ENCODE assay signal across 8 mouse cellular contexts in genomic region chr8:84799999-84800831, GRCm38 (mm10). TPM values are rescaled to one million over a fixed set of nuclear protein-coding genes. Genes with fewer than 3 reads are reported as not detected.
A peak's percentile ranks its signal among the peaks of the same experiment; 100 is the strongest.
DNase-seq lines count a peak whose midpoint lies in the region; ATAC-seq and TF ChIP-seq lines count a peak whose summit lies in the region.

TSS of gene Nfix (minus strand) at chr8:84800344.

- no peaks in the 10 kb centered on the region for H3K9me3 ChIP-seq in forebrain, embryonic 16.5 days (ENCODE audit: control insufficient read depth, low read length)
- H3K9me3 ChIP-seq in hindbrain, embryonic 11.5 days (ENCODE audit: control insufficient read depth, low read length) = no peaks in the 10 kb centered on the region

- TF ChIP-seq POLR2A in bone marrow macrophage, adult 2 months (IDR thresholded peaks at IDR 0.05; ENCODE audit: borderline replicate concordance, low read depth, low read length) = no peak

- ATAC-seq in frontal cortex, adult (ENCODE audit: low TSS enrichment) = peak; percentile 20; the same call in 1 of the 2 replicates
- peak; percentile 26 for ATAC-seq in forebrain, embryonic 16.5 days
- ATAC-seq in hindbrain, embryonic 11.5 days (ENCODE audit: low FRiP score) = peak; percentile 25; the same call in 1 of the 2 replicates

- H3K27ac ChIP-seq in bone marrow macrophage, adult 2 months (ENCODE audit: insufficient read depth, low read depth, low read length) = no peak within 1 kb of the TSS
- peak within 1 kb of the TSS; percentile 99 for H3K27ac ChIP-seq in forebrain, embryonic 16.5 days (ENCODE audit: low read length)
- H3K27ac ChIP-seq in hindbrain, embryonic 11.5 days (ENCODE audit: low read depth, low read length) = no peak within 1 kb of the TSS

- H3K4me1 ChIP-seq in bone marrow macrophage, adult 2 months (ENCODE audit: control insufficient read depth, insufficient read depth, low read length) = peaks cover 2% of the 10 kb centered on the region; the same call in 1 of the 2 replicates
- H3K4me1 ChIP-seq in forebrain, embryonic 16.5 days (replicated peaks; ENCODE audit: control insufficient read depth, insufficient read depth, low read length) = peaks cover 49% of the 10 kb centered on the region
- H3K4me1 ChIP-seq in hindbrain, embryonic 11.5 days (replicated peaks; ENCODE audit: control insufficient read depth, insufficient read depth, low read length) = peaks cover 8% of the 10 kb centered on the region

- DNase-seq in frontal cortex, postnatal 14 days (ENCODE audit: low spot score in 2 of 2) = no peak
- peak; percentile 64 for DNase-seq in hindbrain, embryonic 11.5 days (ENCODE audit: low spot score)
- peak; percentile 68 to 72 for DNase-seq in layer of hippocampus, postnatal 10 days (ENCODE audit: low spot score in 2 of 2)
- DNase-seq in lung, postnatal 10 days = peak; percentile 82
- peak; percentile 49 for DNase-seq in spleen, adult 12 weeks (ENCODE audit: low spot score)

- TF ChIP-seq CTCF in bone marrow macrophage, adult 2 months (IDR thresholded peaks at IDR 0.05; ENCODE audit: low read depth, low read length) = no peak

- no peaks in the 10 kb centered on the region for H3K36me3 ChIP-seq in forebrain, embryonic 16.5 days (ENCODE audit: control insufficient read depth, insufficient read depth)
- no peaks in the 10 kb centered on the region for H3K36me3 ChIP-seq in hindbrain, embryonic 11.5 days (ENCODE audit: control insufficient read depth, insufficient read depth, low read length)

- under 1% methylated on average over 54 of the region's 125 CpGs for WGBS in forebrain, embryonic 16.5 days
- WGBS in hindbrain, embryonic 11.5 days = 1% methylated on average over 32 of the region's 125 CpGs

- peak within 1 kb of the TSS; percentile 66 for H3K4me3 ChIP-seq in bone marrow macrophage, adult 2 months (ENCODE audit: insufficient read depth, low read length)
- H3K4me3 ChIP-seq in forebrain, embryonic 16.5 days (replicated peaks; ENCODE audit: low read length) = peak within 1 kb of the TSS; percentile 76
- peak within 1 kb of the TSS; percentile 47 for H3K4me3 ChIP-seq in hindbrain, embryonic 11.5 days (ENCODE audit: low read depth, low read length)

- H3K9ac ChIP-seq in forebrain, embryonic 16.5 days (replicated peaks; ENCODE audit: low read depth, low read length) = peak within 1 kb of the TSS; percentile 98
- H3K9ac ChIP-seq in hindbrain, embryonic 11.5 days (ENCODE audit: low read depth, low read length) = peak within 1 kb of the TSS; percentile 78

- peak within 1 kb of the TSS; percentile 73 for H3K4me2 ChIP-seq in forebrain, embryonic 16.5 days (ENCODE audit: low read length)
- peak within 1 kb of the TSS; percentile 77 for H3K4me2 ChIP-seq in hindbrain, embryonic 11.5 days (replicated peaks; ENCODE audit: low read depth, low read length)

- H3K27me3 ChIP-seq in forebrain, embryonic 16.5 days (replicated peaks; ENCODE audit: control insufficient read depth, insufficient read depth, low read length) = no peaks in the 10 kb centered on the region
- H3K27me3 ChIP-seq in hindbrain, embryonic 11.5 days (ENCODE audit: control insufficient read depth, insufficient read depth, low read length) = peaks cover 92% of the 10 kb centered on the region

RNA-seq across cellular contexts. Expression of gene Nfix, which starts in this region (rescaled TPM):
- 8.3 and 12.5 TPM in 2 replicates for polyA plus RNA-seq in bone marrow macrophage, adult 2 months (2012; ENCODE audit: insufficient read depth, insufficient read length, missing spikeins)
- polyA plus RNA-seq in forebrain, embryonic 16.5 days (2015; fragmentation: Nextera tagmentation; extraction: Ambion mirVana) = 440 and 546 TPM in 2 replicates
- 2.4 and 3.0 TPM in 2 replicates for polyA plus RNA-seq in hindbrain, embryonic 11.5 days (2014; fragmentation: Nextera tagmentation; extraction: Ambion mirVana)
- 100 to 1,000 TPM; 607 to 678 TPM for total RNA-seq in layer of hippocampus, postnatal 10 days (2021)

Comparison
In these comparisons a context has a peak if more than half of its experiments do, and no peak if none do; other contexts are left out.
1. RNA of gene Nfix (polyA plus RNA-seq): 440 to 546 TPM in forebrain, embryonic 16.5 days; 8.3 to 12.5 TPM in bone marrow macrophage, adult 2 months and 2.4 to 3.0 TPM in hindbrain, embryonic 11.5 days; every median in the first group is over 10 times any median in the second.
2. DNase-seq: peak in hindbrain, embryonic 11.5 days (single experiment), layer of hippocampus, postnatal 10 days (2 of 2), lung, postnatal 10 days (single experiment) and spleen, adult 12 weeks (single experiment); none in frontal cortex, postnatal 14 days (0 of 2).
3. Peak in every context shown above with its lines, with median percentiles within 50 percentile points of each other: ATAC-seq and H3K4me3 ChIP-seq.